Mouse (Mus musculus) bone marrow macrophage, adult 2 months (primary cell): ENCODE results near the gene Brwd1. TPM values are rescaled to one million over a fixed set of nuclear protein-coding genes. Genes with fewer than 3 reads are reported as not detected.
A peak's percentile ranks its signal among the peaks of the same experiment; 100 is the strongest.

Source experiments
- H3K27ac ChIP-seq: 2 replicates; pipeline ENCODE4 v1.5.1; 2012; ENCODE audit warnings: low read depth, low read length; ENCODE audit not compliant: insufficient read depth
- H3K4me1 ChIP-seq: 2 replicates; pipeline ENCODE4 v1.6.1; 2012; ENCODE audit warnings: low read length; ENCODE audit not compliant: control insufficient read depth, insufficient read depth
- H3K4me3 ChIP-seq: 2 replicates; pipeline ENCODE4 v1.5.1; 2012; ENCODE audit warnings: mild to moderate bottlenecking, low read length, moderate library complexity; ENCODE audit not compliant: insufficient read depth
- CTCF ChIP-seq: IDR thresholded peaks from 2 replicates; pipeline ENCODE4 v1.5.1; 2012; ENCODE audit warnings: low read depth, mild to moderate bottlenecking, low read length, moderate library complexity
- POLR2A ChIP-seq: IDR thresholded peaks from 2 replicates; pipeline ENCODE4 v1.6.1; 2012; ENCODE audit warnings: mild to moderate bottlenecking, low read depth, low read length, borderline replicate concordance
- polyA plus RNA-seq: library from polyadenylated mRNA; stranded (reverse); fragments of >200 nt; gene quantifications from 2 replicates; pipeline ENCODE4 v1.2.4, GENCODE M21; 2012; ENCODE audit not compliant: missing spikeins, insufficient read depth, insufficient read length

The Brwd1 gene
- 34.6 and 34.8 TPM in 2 replicates for polyA plus RNA-seq

- peaks cover 10% of the 10 kb centered on the region for H3K4me1 ChIP-seq
- peak within 1 kb of the TSS; percentile 57 for H3K27ac ChIP-seq
- TF ChIP-seq CTCF (no peak), POLR2A (peak; percentile 78; the same call in 1 of the 2 replicates)
- peak within 1 kb of the TSS; percentile 88 for H3K4me3 ChIP-seq
Measured at GRCm38 (mm10) chr16:96082301-96083178, at the start of gene Brwd1. Brwd1 (minus strand) TSS chr16:96082526.

GRCm38 (mm10) chr16:96128466-96128865, 46.1 kb upstream of the Brwd1 start:
- Histone ChIP-seq H3K4me3 (peak overlapping the region; percentile 76), H3K27ac (peak overlapping the region; percentile 68)
- TF ChIP-seq POLR2A (no peak), CTCF (no peak)

GRCm38 (mm10) chr16:96127657-96128344, 45.5 kb upstream of the Brwd1 start, which contains the start of gene Hmgn1:
Hmgn1 (minus strand) TSS chr16:96127729.
- TF ChIP-seq CTCF (no peak), POLR2A (no peak)
- Histone ChIP-seq H3K27ac (peak within 1 kb of the TSS; percentile 71), H3K4me1 (peaks cover 10% of the 10 kb centered on the region), H3K4me3 (peak within 1 kb of the TSS; percentile 76)

More at GRCm38 (mm10) chr16:96128466-96128865, 46.1 kb upstream of the Brwd1 start:
- peaks cover 10% of the 10 kb centered on the region for H3K4me1 ChIP-seq

GRCm38 (mm10) chr16:96127288-96127656, 44.9 kb upstream of the Brwd1 start:
- Histone ChIP-seq H3K4me3 (peak overlapping the region; percentile 63), H3K4me1 (peaks cover 10% of the 10 kb centered on the region), H3K27ac (peak overlapping the region; percentile 71)
- no peak for TF ChIP-seq POLR2A
- TF ChIP-seq CTCF, result no peak

GRCm38 (mm10) chr16:96126684-96127171, 44.4 kb upstream of the Brwd1 start:
- no peak for TF ChIP-seq POLR2A
- TF ChIP-seq CTCF, result no peak
- Histone ChIP-seq H3K27ac (peak overlapping the region; percentile 71; the same call in 1 of the 2 replicates), H3K4me1 (peaks cover 10% of the 10 kb centered on the region), H3K4me3 (peak overlapping the region; percentile 63)

GRCm38 (mm10) chr16:96120022-96120623, 37.8 kb upstream of the Brwd1 start:
- Histone ChIP-seq H3K4me3 (no peak overlapping the region), H3K27ac (peak overlapping the region; percentile 6; the same call in 1 of the 2 replicates), H3K4me1 (peaks cover 11% of the 10 kb centered on the region)
- TF ChIP-seq POLR2A (no peak), CTCF (no peak)

GRCm38 (mm10) chr16:96114729-96115128, 32.4 kb upstream of the Brwd1 start:
- Histone ChIP-seq H3K4me3 (no peak overlapping the region), H3K27ac (no peak overlapping the region), H3K4me1 (peaks cover 6% of the 10 kb centered on the region)
- no peak for TF ChIP-seq CTCF
- TF ChIP-seq POLR2A, result no peak

- TF ChIP-seq POLR2A (no peak), CTCF (no peak)
- no peak overlapping the region for H3K4me3 ChIP-seq
- H3K4me1 ChIP-seq, result peaks cover 5% of the 10 kb centered on the region; the same call in 1 of the 2 replicates
- no peak overlapping the region for H3K27ac ChIP-seq
Measured at GRCm38 (mm10) chr16:96112769-96113168, 30.4 kb upstream of the Brwd1 start.

GRCm38 (mm10) chr16:96110655-96111345, 28.5 kb upstream of the Brwd1 start:
- H3K27ac ChIP-seq, result no peak overlapping the region
- TF ChIP-seq POLR2A, result no peak
- TF ChIP-seq CTCF, result no peak
- H3K4me3 ChIP-seq, result no peak overlapping the region
- peaks cover 5% of the 10 kb centered on the region; the same call in 1 of the 2 replicates for H3K4me1 ChIP-seq
